Mouse (Mus musculus): ENCODE measurements at regions not wholly inside any gene's neighbourhood (a gene's known extent, or its start where the extent isn't known, plus 50 kb on each side); places are given as distances from the start of the nearest gene placed in this dataset.

DNA sequence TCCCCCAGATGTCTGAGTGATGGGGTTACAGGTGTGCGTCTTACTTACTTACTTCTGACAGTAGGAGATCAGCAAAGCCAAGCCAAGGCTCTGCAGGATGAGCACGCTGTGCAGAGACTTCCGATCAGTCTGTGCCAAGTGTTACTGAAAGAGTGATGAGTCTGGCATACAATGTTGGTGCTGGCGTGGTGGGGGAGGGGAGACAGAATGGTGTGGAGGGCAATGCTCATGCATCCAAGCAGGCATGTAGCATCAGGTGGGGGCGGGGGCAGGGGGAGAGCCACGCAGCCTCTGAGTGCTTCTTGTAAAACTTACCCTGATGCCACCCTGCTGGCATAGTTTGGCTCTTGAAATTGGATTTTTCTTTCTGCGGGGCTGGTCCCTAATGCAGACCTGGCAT lies 315.8 kb downstream of the Adra2a start:
- 81% methylated on average over 7 of the region's 7 CpGs for WGBS

DNA sequence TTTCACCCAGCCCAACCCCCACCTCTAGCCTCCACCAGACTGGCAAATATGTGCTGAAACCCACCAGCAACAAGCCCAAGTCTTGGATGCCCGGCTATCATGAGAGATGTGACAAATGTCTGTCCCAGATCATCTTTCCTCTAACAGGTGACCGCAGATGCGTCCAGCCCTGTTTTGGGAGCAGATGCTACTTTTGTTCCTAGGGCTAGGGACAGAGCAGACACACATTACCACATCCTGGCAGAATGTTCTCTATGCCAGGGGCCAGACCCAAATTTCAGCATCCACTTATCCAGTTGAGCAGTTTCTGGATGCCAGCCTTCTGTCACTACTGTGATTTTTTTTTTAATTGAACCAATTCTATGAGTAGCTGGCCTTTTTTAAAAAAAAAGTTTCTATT lies 316.7 kb downstream of the Adra2a start:
- H3K4me2 ChIP-seq: no peak overlapping the region
- ATAC-seq (ENCODE audit: low FRiP score, low read depth): no peak
- no peak overlapping the region for H3K27ac ChIP-seq (replicated peaks)
- H3K4me1 ChIP-seq (replicated peaks): no peaks in the 10 kb centered on the region
- no peaks in the 10 kb centered on the region for H3K9me3 ChIP-seq
- no peaks in the 10 kb centered on the region for H3K36me3 ChIP-seq
- H3K4me3 ChIP-seq: no peak overlapping the region
- H3K27me3 ChIP-seq: no peaks in the 10 kb centered on the region
- 82% methylated on average over 3 of the region's 3 CpGs for WGBS
- H3K9ac ChIP-seq: no peak overlapping the region

More for the DNA sequence above, 315.8 kb downstream of the Adra2a start:
- no peaks in the 10 kb centered on the region for H3K9me3 ChIP-seq
- H3K27me3 ChIP-seq: no peaks in the 10 kb centered on the region
- no peak overlapping the region for H3K9ac ChIP-seq
- no peak for ATAC-seq (ENCODE audit: low FRiP score, low read depth)
- no peaks in the 10 kb centered on the region for H3K4me1 ChIP-seq (replicated peaks)
- H3K27ac ChIP-seq (replicated peaks): no peak overlapping the region
- H3K4me2 ChIP-seq: no peak overlapping the region
- H3K36me3 ChIP-seq: no peaks in the 10 kb centered on the region
- H3K4me3 ChIP-seq: no peak overlapping the region

DNA sequence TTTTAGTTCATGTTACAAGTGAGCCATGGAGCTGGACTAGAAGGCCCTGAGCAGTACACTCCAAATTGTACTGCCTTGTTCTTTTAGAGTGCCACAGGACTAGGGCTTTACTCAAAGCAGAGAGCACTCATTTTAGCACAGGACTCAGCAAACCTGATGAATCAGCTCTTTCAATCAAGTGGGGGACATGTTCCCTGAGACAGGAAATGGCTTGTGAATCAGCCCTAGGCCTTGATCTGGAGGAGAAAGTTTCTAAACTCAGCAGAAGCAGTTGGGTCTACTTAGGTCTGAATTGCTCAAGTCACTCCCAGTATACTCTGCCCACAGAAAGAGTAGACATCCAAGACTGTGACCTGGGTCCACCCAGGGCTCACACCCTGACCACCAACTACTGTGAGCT lies 341.1 kb downstream of the Adra2a start:
- no peak overlapping the region for H3K4me2 ChIP-seq
- no peaks in the 10 kb centered on the region for H3K27me3 ChIP-seq
- no peaks in the 10 kb centered on the region for H3K9me3 ChIP-seq
- no peak overlapping the region for H3K4me3 ChIP-seq
- H3K9ac ChIP-seq: no peak overlapping the region
- no peak overlapping the region for H3K27ac ChIP-seq (replicated peaks)
- H3K4me1 ChIP-seq (replicated peaks): no peaks in the 10 kb centered on the region
- no peaks in the 10 kb centered on the region for H3K36me3 ChIP-seq
- ATAC-seq (ENCODE audit: low FRiP score, low read depth): no peak

DNA sequence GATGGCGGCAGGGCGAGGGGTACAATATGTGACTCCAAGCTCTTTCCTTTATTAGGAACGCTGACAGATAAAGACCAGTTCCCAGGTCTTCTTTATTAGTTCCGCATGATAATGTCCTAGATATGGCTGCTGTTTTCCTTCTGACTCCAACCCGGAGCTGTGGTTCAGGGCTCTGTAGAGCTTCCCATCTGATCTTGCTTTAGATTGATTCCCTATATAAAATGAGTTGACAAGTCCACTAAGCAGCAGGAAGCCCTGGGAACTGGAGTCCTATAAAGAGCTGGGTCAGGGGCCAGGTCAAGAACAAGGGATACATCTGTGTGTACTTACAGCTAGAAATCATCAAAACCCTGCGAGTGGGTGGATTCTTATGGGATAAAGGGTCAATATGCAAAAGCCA lies 347.5 kb downstream of the Adra2a start:
- ATAC-seq (ENCODE audit: low FRiP score, low read depth): no peak
- Histone ChIP-seq H3K4me1 (replicated peaks) (no peaks in the 10 kb centered on the region), H3K27me3 (no peaks in the 10 kb centered on the region), H3K9me3 (no peaks in the 10 kb centered on the region), H3K9ac (no peak overlapping the region), H3K4me3 (no peak overlapping the region), H3K27ac (replicated peaks) (no peak overlapping the region), H3K36me3 (no peaks in the 10 kb centered on the region), H3K4me2 (no peak overlapping the region)
- WGBS: 63% methylated on average over 6 of the region's 6 CpGs

DNA sequence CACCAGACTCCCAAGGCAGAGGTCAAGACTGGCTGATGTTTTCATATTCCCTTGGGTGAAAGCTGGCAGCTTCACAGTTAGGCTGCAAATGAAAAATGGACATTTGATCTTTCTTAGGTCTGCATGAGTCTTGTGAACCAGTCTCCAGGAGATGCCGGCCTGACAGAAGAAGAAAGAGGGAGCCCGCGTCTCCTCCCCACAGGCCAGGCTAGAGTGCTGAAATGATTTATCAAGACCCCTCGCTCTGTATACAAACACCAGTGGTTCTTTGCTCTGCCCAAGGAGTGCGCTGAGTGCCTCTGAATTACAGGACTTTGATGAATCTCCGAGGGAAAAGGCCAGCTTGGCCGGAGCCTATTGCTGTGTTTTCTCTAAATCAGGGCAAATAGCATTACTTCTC lies 355.7 kb downstream of the Adra2a start:
- WGBS: 54% methylated on average over 7 of the region's 7 CpGs
- H3K9me3 ChIP-seq: no peaks in the 10 kb centered on the region
- no peak overlapping the region for H3K4me2 ChIP-seq
- no peaks in the 10 kb centered on the region for H3K27me3 ChIP-seq
- no peak overlapping the region for H3K9ac ChIP-seq
- H3K27ac ChIP-seq (replicated peaks): no peak overlapping the region
- peaks cover 6% of the 10 kb centered on the region; the same call in 1 of the 2 replicates for H3K4me1 ChIP-seq (replicated peaks)
- H3K4me3 ChIP-seq: no peak overlapping the region
- ATAC-seq (ENCODE audit: low FRiP score, low read depth): no peak
- H3K36me3 ChIP-seq: no peaks in the 10 kb centered on the region

DNA sequence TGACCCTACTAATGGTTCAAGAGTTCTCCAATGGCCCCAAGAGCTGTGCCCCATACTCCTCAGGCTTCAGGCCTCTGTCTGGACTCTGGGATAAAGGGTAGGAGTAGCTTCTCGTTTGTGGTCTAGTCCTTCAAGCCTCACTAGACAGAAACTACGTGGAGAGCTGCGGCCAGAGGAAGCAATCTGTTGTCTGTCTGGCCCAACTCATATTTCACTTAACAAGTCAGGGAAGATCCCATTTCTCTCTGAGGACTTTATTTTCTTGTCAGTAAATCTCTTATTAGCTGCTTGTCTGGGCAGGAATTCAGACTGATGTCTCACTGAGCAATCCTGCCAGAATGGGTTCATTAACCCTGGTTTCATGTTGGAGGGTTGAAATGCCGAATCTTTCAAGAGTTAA lies 364.0 kb downstream of the Adra2a start:
- H3K4me1 ChIP-seq (replicated peaks): no peaks in the 10 kb centered on the region
- 86% methylated on average over 4 of the region's 4 CpGs for WGBS
- H3K4me3 ChIP-seq: no peak overlapping the region

DNA sequence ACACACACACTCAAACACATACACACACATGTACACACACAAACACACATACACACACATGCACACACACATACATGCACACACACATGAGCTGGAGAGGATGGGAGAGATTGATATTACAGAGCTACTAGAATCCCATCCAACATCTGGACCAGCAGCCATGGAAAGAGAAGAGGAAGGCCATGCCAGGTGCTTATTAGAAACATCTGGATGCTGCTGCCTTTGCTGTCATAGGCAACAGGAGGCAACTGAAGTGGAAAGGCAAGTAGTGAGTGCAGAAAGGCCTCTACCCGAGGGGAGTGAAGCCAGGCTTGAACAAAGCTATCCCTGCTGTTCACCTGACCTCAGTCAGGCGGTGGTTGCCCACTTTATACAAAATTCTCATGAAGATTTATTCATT lies 385.1 kb downstream of the Adra2a start:
- H3K4me1 ChIP-seq (replicated peaks): no peaks in the 10 kb centered on the region
- WGBS: 58% methylated on average over 2 of the region's 2 CpGs
- H3K27ac ChIP-seq (replicated peaks): no peak overlapping the region
- H3K9ac ChIP-seq: no peak overlapping the region
- H3K27me3 ChIP-seq: no peaks in the 10 kb centered on the region
- ATAC-seq (ENCODE audit: low FRiP score, low read depth): no peak
- no peak overlapping the region for H3K4me2 ChIP-seq
- H3K36me3 ChIP-seq: no peaks in the 10 kb centered on the region
- peaks cover 7% of the 10 kb centered on the region; the same call in 1 of the 2 replicates for H3K9me3 ChIP-seq
- no peak overlapping the region for H3K4me3 ChIP-seq

More for the DNA sequence above, 364.0 kb downstream of the Adra2a start:
- Histone ChIP-seq H3K9ac (no peak overlapping the region), H3K27ac (replicated peaks) (no peak overlapping the region), H3K27me3 (no peaks in the 10 kb centered on the region), H3K9me3 (no peaks in the 10 kb centered on the region), H3K36me3 (no peaks in the 10 kb centered on the region), H3K4me2 (no peak overlapping the region)
- no peak for ATAC-seq (ENCODE audit: low FRiP score, low read depth)

DNA sequence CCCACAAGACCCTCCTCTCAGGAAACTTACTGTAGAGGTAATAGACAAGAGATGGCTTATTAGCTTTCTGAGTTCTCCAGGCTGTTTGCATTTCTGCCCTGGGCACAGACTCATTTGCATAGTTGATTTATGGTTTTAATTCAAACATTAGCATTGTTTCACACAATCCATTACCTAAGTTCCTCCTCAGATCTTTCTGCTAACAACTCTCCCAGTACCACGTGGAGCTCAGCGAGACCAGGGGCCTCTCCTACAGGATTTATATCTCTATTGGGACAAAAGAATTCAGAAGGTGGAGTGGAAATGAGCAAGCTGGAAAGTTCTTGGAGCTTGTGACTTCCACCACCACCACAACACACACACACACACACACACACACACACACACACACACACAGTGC lies 396.8 kb downstream of the Adra2a start:
- no peak overlapping the region for H3K4me2 ChIP-seq
- H3K9ac ChIP-seq: no peak overlapping the region
- ATAC-seq (ENCODE audit: low FRiP score, low read depth): no peak
- H3K36me3 ChIP-seq: no peaks in the 10 kb centered on the region
- H3K4me1 ChIP-seq (replicated peaks): no peaks in the 10 kb centered on the region
- 38% methylated on average over 2 of the region's 2 CpGs for WGBS
- H3K27ac ChIP-seq (replicated peaks): no peak overlapping the region
- H3K27me3 ChIP-seq: no peaks in the 10 kb centered on the region
- H3K9me3 ChIP-seq: no peaks in the 10 kb centered on the region
- H3K4me3 ChIP-seq: no peak overlapping the region

DNA sequence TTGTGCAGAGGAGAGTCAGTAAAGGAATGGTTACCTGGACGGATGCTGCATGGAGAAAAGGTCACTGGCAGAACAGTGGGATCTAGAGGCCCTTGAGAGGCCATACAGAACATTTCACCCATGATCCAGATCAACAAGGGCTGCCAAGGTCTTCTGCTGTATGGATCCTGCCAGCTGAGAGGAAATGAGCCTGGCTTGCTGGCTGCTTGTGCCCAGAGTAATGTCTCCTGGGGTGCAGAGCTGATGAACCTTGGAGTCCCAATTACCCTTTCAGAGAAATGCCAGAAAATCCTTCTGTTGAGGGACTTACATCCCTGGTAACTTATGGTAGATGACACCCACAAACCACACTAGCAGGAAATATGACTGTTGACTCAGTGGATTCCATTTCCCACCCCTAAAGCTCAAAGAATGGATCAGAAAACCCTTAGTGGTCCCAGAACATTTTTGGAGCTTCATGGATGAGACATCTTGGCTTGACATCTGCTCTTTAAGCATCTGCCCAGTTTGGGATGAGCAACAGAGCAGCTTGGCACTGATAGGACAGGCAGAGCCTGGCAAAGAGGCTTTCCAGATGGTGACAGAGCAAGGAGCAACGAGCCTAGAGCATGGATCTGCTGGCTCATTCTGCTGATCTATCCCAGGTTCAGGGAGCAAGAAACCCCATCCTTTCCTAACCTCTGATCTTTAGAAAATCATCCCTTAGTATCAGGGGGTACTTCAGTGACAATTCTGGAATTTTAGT lies 416.6 kb downstream of the Adra2a start:
- no peaks in the 10 kb centered on the region for H3K4me1 ChIP-seq (replicated peaks)
- H3K4me3 ChIP-seq: no peak overlapping the region
- H3K27ac ChIP-seq (replicated peaks): no peak overlapping the region
- no peak for ATAC-seq (ENCODE audit: low FRiP score, low read depth)
- H3K9me3 ChIP-seq: no peaks in the 10 kb centered on the region
- no peaks in the 10 kb centered on the region for H3K27me3 ChIP-seq
- no peak overlapping the region for H3K9ac ChIP-seq
- 67% methylated on average over 2 of the region's 2 CpGs for WGBS
- H3K4me2 ChIP-seq: no peak overlapping the region
- H3K36me3 ChIP-seq: no peaks in the 10 kb centered on the region

DNA sequence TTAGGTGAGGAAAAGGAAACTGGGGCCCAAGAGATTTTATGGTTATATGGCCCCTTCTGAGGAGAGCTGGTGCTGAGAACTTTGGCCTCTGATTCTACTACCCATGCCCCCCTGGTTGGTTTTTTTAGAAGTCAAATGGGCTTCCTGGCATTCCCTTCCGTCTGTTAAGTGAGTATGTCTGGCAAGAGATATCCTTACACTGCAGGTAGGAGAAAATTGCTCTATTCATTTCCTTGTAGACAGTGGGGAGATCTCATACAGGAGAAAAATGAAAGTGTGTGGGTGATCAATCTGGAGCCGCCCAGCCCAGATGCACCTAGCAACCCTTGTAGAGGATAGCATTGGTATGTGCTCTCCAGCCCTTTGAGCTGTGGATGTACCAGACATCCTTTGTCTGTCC lies 418.5 kb downstream of the Adra2a start:
- Histone ChIP-seq H3K36me3 (no peaks in the 10 kb centered on the region), H3K4me3 (no peak overlapping the region), H3K4me2 (no peak overlapping the region), H3K27ac (replicated peaks) (no peak overlapping the region), H3K9ac (no peak overlapping the region), H3K9me3 (no peaks in the 10 kb centered on the region), H3K27me3 (no peaks in the 10 kb centered on the region), H3K4me1 (replicated peaks) (no peaks in the 10 kb centered on the region)
- WGBS: 80% methylated on average over 2 of the region's 2 CpGs
- no peak for ATAC-seq (ENCODE audit: low FRiP score, low read depth)

DNA sequence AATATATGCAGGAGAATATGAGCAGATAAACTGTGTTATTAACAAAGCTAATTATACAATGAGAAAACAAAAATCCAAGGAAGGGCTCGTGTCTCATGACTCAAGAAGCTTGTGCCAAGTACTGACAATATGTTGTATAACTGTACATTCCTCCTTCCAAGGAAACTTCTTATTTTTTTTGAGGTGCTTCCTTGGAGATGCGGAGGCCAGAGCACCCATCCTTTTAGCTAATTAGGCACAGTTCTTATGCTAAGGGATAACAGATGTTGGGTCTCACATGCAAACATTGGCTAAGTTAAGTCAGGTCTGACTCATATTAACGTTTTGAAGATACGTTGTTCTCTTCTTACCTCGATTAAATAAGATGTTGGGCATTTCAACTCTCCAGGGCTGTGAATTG lies 426.1 kb downstream of the Adra2a start:
- H3K27ac ChIP-seq (replicated peaks): no peak overlapping the region
- no peaks in the 10 kb centered on the region for H3K27me3 ChIP-seq
- H3K4me1 ChIP-seq (replicated peaks): no peaks in the 10 kb centered on the region
- no peak overlapping the region for H3K9ac ChIP-seq
- ATAC-seq (ENCODE audit: low FRiP score, low read depth): no peak
- H3K4me3 ChIP-seq: no peak overlapping the region
- H3K36me3 ChIP-seq: no peaks in the 10 kb centered on the region
- WGBS: 76% methylated on average over 5 of the region's 5 CpGs
- H3K9me3 ChIP-seq: no peaks in the 10 kb centered on the region
- H3K4me2 ChIP-seq: no peak overlapping the region

DNA sequence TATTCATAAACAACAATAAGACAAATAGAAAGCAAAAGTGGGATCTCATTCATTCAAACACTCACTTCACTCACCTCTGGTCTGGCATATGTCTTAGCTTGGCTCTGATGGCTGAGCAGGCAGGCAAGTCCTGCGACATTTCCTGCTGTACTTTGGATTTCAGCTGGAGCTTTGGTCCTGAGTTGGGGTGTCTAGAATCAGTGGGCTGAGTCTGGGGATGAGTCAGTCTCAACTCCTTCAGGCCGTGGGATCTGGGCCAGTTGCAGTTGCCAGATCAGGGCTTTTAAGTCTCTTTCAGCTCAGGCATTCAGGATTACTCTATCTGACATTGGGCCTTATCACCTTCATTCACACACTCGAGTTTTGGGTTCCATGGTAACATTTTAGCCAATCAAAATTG lies 454.1 kb downstream of the Adra2a start:
- H3K4me2 ChIP-seq: no peak overlapping the region
- H3K9ac ChIP-seq: no peak overlapping the region
- no peak overlapping the region for H3K27ac ChIP-seq (replicated peaks)
- no peak for ATAC-seq (ENCODE audit: low FRiP score, low read depth)
- H3K27me3 ChIP-seq: no peaks in the 10 kb centered on the region
- no peak overlapping the region for H3K4me3 ChIP-seq
- H3K4me1 ChIP-seq (replicated peaks): no peaks in the 10 kb centered on the region
- no peaks in the 10 kb centered on the region for H3K9me3 ChIP-seq
- WGBS: 69% methylated on average over 3 of the region's 3 CpGs
- H3K36me3 ChIP-seq: no peaks in the 10 kb centered on the region

DNA sequence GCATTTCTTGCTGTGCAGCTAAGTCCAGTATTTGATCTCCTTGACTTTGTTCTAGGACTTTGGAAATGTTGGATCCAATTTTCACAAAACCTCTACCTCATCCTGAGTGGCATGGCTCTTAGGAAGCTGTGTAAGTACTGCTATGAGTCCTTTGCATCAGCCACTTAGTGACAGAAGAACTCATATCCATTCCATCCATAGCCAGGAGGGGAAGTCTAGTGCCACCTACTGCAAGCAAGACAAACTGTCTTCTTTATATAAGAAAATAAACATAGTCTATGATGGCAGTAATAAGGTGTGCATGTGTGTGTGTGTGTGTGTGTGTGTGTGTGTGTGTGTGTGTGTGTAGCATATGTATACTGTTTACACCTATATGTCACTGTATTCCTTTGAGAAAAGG lies 489.9 kb downstream of the Adra2a start:
- Histone ChIP-seq H3K9me3 (no peaks in the 10 kb centered on the region), H3K4me2 (no peak overlapping the region), H3K4me3 (no peak overlapping the region), H3K4me1 (replicated peaks) (no peaks in the 10 kb centered on the region), H3K36me3 (no peaks in the 10 kb centered on the region), H3K27me3 (no peaks in the 10 kb centered on the region), H3K9ac (no peak overlapping the region), H3K27ac (replicated peaks) (no peak overlapping the region)
- no peak for ATAC-seq (ENCODE audit: low FRiP score, low read depth)
